Comparison of ENCODE assay signal across 22 mouse cellular contexts in genomic region chr11:4232644-4233043, GRCm38 (mm10). TPM values are rescaled to one million over a fixed set of nuclear protein-coding genes. Genes with fewer than 3 reads are reported as not detected.
DNase-seq lines count a peak whose midpoint lies in the region; ATAC-seq and TF ChIP-seq lines count a peak whose summit lies in the region.
"Had no signal": no experiment of that assay in that cellular context is flagged by ENCODE, and none has a peak within 500 bp of the region (broad histone marks: within the 10 kb centered on the region; RNA-seq: fewer than 3 reads in every experiment).

No protein-coding gene starts in this region.

- peak; percentile 64 for ATAC-seq in heart, postnatal 0 days (ENCODE audit: insufficient read depth, low read depth)
- peak; percentile 51 for ATAC-seq in megakaryocyte progenitor cell, adult 5-6 weeks (replicated peaks; ENCODE audit: poor library complexity)
- ATAC-seq in forebrain, embryonic 14.5 days: no peak

- peaks cover 10% of the 10 kb centered on the region; the same call in 1 of the 2 replicates for H3K4me1 ChIP-seq in bone marrow, adult 2 months (ENCODE audit: control insufficient read depth, insufficient read depth, low read length)
- no peaks in the 10 kb centered on the region; the same call in 1 of the 2 replicates for H3K4me1 ChIP-seq in heart, postnatal 0 days (ENCODE audit: control insufficient read depth, insufficient read depth)
- H3K4me1 ChIP-seq in forebrain, embryonic 10.5 days: peaks cover 12% of the 10 kb centered on the region
- no peaks in the 10 kb centered on the region for H3K4me1 ChIP-seq in forebrain, embryonic 14.5 days (ENCODE audit: control insufficient read depth, insufficient read depth, low read length)
- H3K4me1 ChIP-seq: embryonic facial prominence, embryonic 13.5 days; neural tube, embryonic 13.5 days had no signal

- TF ChIP-seq EP300 in heart, postnatal 0 days (IDR thresholded peaks at IDR 0.05; ENCODE audit: low read depth): no peak

- DNase-seq in layer of hippocampus, adult 11-12 months (ENCODE audit: low spot score): peak; percentile 48
- DNase-seq in layer of hippocampus, postnatal 25 days (ENCODE audit: extremely low spot score in 1 of 2, low spot score in 1 of 2): no peak
- peak; percentile 36 for DNase-seq in heart, postnatal 0 days (ENCODE audit: low spot score)
- no peak for DNase-seq in adrenal gland, adult 18-20 months (ENCODE audit: low spot score in 2 of 2)
- DNase-seq in forebrain, embryonic 10.5 days (ENCODE audit: extremely low spot score, low spot score): no peak
- no peak for DNase-seq in forebrain, embryonic 14.5 days (ENCODE audit: low spot score)
- DNase-seq: cerebellum, postnatal 36 days; left cerebral cortex, postnatal 4 days; lung, adult 2 months; midbrain, embryonic 14.5 days; thymus, postnatal 14 days had no signal

- H3K27me3 ChIP-seq in heart, postnatal 0 days (ENCODE audit: control insufficient read depth, insufficient read depth, low read length): no peaks in the 10 kb centered on the region
- no peaks in the 10 kb centered on the region for H3K27me3 ChIP-seq in forebrain, embryonic 10.5 days (ENCODE audit: poor library complexity, severe bottlenecking)
- H3K27me3 ChIP-seq in forebrain, embryonic 14.5 days (replicated peaks; ENCODE audit: control insufficient read depth, insufficient read depth, low read length): no peaks in the 10 kb centered on the region
- H3K27me3 ChIP-seq: embryonic facial prominence, embryonic 13.5 days; neural tube, embryonic 13.5 days had no signal

- no peak overlapping the region for H3K4me2 ChIP-seq in heart, postnatal 0 days (ENCODE audit: low read depth, low read length)
- H3K4me2 ChIP-seq in forebrain, embryonic 14.5 days (ENCODE audit: low read length): no peak overlapping the region
- H3K4me2 ChIP-seq: embryonic facial prominence, embryonic 13.5 days; neural tube, embryonic 13.5 days had no signal

- no peaks in the 10 kb centered on the region for H3K36me3 ChIP-seq in heart, postnatal 0 days (replicated peaks; ENCODE audit: control insufficient read depth, insufficient read depth, low read length)
- H3K36me3 ChIP-seq in forebrain, embryonic 10.5 days (replicated peaks): no peaks in the 10 kb centered on the region
- H3K36me3 ChIP-seq in forebrain, embryonic 14.5 days (ENCODE audit: control insufficient read depth, insufficient read depth, low read length): no peaks in the 10 kb centered on the region
- H3K36me3 ChIP-seq: embryonic facial prominence, embryonic 13.5 days; neural tube, embryonic 13.5 days had no signal

- no peaks in the 10 kb centered on the region for H3K9me3 ChIP-seq in heart, postnatal 0 days (replicated peaks; ENCODE audit: control insufficient read depth, low read length)
- no peaks in the 10 kb centered on the region for H3K9me3 ChIP-seq in forebrain, embryonic 10.5 days
- H3K9me3 ChIP-seq in forebrain, embryonic 14.5 days (replicated peaks; ENCODE audit: control insufficient read depth, low read length): no peaks in the 10 kb centered on the region
- H3K9me3 ChIP-seq: embryonic facial prominence, embryonic 13.5 days; neural tube, embryonic 13.5 days had no signal

- no peak overlapping the region for H3K9ac ChIP-seq in heart, postnatal 0 days (replicated peaks; ENCODE audit: low read depth, low read length)
- no peak overlapping the region for H3K9ac ChIP-seq in forebrain, embryonic 14.5 days (ENCODE audit: low read length)
- H3K9ac ChIP-seq: embryonic facial prominence, embryonic 13.5 days; neural tube, embryonic 13.5 days had no signal

- no peak overlapping the region for H3K4me3 ChIP-seq in bone marrow, adult 2 months (replicated peaks; ENCODE audit: control insufficient read depth, low read depth, low read length)
- no peak overlapping the region for H3K4me3 ChIP-seq in heart, postnatal 0 days (ENCODE audit: low read depth, low read length)
- H3K4me3 ChIP-seq in forebrain, embryonic 10.5 days: no peak overlapping the region
- no peak overlapping the region for H3K4me3 ChIP-seq in forebrain, embryonic 14.5 days (ENCODE audit: low read depth, low read length)
- H3K4me3 ChIP-seq: embryonic facial prominence, embryonic 13.5 days; neural tube, embryonic 13.5 days had no signal

- no peak for TF ChIP-seq POLR2A in bone marrow, adult 2 months (IDR thresholded peaks at IDR 0.05; ENCODE audit: borderline replicate concordance, control insufficient read depth, low read depth, low read length)

- WGBS in bone marrow, adult 2 months: 32% methylated on average over 12 of the region's 12 CpGs
- WGBS in heart, postnatal 0 days: 34% methylated on average over 12 of the region's 12 CpGs
- WGBS in forebrain, embryonic 10.5 days: 70% methylated on average over 12 of the region's 12 CpGs
- 73% methylated on average over 12 of the region's 12 CpGs for WGBS in forebrain, embryonic 14.5 days

- H3K27ac ChIP-seq in bone marrow, adult 2 months (ENCODE audit: control insufficient read depth, insufficient read depth, low read depth, low read length, poor library complexity): peak overlapping the region; percentile 68
- H3K27ac ChIP-seq in heart, postnatal 0 days (ENCODE audit: low read depth): no peak overlapping the region
- no peak overlapping the region for H3K27ac ChIP-seq in forebrain, embryonic 10.5 days
- H3K27ac ChIP-seq in forebrain, embryonic 14.5 days (ENCODE audit: low read depth, low read length): no peak overlapping the region
- H3K27ac ChIP-seq: embryonic facial prominence, embryonic 13.5 days; neural tube, embryonic 13.5 days had no signal

- TF ChIP-seq CTCF in bone marrow, adult 2 months (IDR thresholded peaks at IDR 0.05; ENCODE audit: control insufficient read depth, insufficient read depth, low read length): no peak
- TF ChIP-seq CTCF in heart, postnatal 0 days (IDR thresholded peaks at IDR 0.05; ENCODE audit: low read depth): no peak

RNA-seq across cellular contexts. Expression of gene Osm, which starts 3.6 kb away (rescaled TPM):
- under 1 TPM in 1 of 2 experiments, not detected in 1; 0.12 TPM for total RNA-seq in layer of hippocampus, postnatal 25 days (2021)
- 2.2 and 5.1 TPM in 2 replicates for polyA plus RNA-seq in bone marrow, adult 2 months (2011; ENCODE audit: insufficient read depth, insufficient read length, low replicate concordance, missing spikeins)
- total RNA-seq in heart, postnatal 0 days (2014; rRNA removed; ENCODE audit: low replicate concordance): 0.84 TPM in 1 of 2 replicates, not detected in the other
- polyA plus RNA-seq in heart, postnatal 0 days (2015; fragmentation: Nextera tagmentation; extraction: Ambion mirVana): 0.10 TPM in 1 of 2 replicates, not detected in the other
- total RNA-seq in megakaryocyte progenitor cell, adult 5-6 weeks (2015): 11.4 and 20.2 TPM in 2 replicates
- 8.4 and 26.8 TPM in 2 replicates for total RNA-seq in megakaryocyte progenitor cell, adult 5-6 weeks (2017)
- total RNA-seq in adrenal gland, adult 18-20 months (2021): under 1 TPM in 1 of 2 experiments, not detected in 1; 0.16 TPM
- polyA plus RNA-seq in forebrain, embryonic 10.5 days (2016; fragmentation: Nextera tagmentation; extraction: Ambion mirVana): 0.06 TPM in 1 of 2 replicates, not detected in the other
- 0.14 TPM in 1 of 2 replicates, not detected in the other for polyA plus RNA-seq in forebrain, embryonic 14.5 days (2014; fragmentation: Nextera tagmentation; extraction: Ambion mirVana)
- total RNA-seq: gastrocnemius, adult 18-20 months; heart, postnatal 36 days; layer of hippocampus, postnatal 10 days had no signal
- polyA plus RNA-seq: embryonic facial prominence, embryonic 13.5 days; forebrain, embryonic 11.5 days; intestine, embryonic 14.5 days; kidney, embryonic 16.5 days; neural tube, embryonic 13.5 days; stomach, embryonic 14.5 days had no signal

RNA-seq across cellular contexts. Expression of gene Castor1, which starts 14.6 kb away (rescaled TPM):
- 1 to 10 TPM; 6.0 to 6.1 TPM for total RNA-seq in layer of hippocampus, postnatal 25 days (2021)
- 2.6 TPM in 1 of 2 replicates, not detected in the other for polyA plus RNA-seq in bone marrow, adult 2 months (2011; ENCODE audit: insufficient read depth, insufficient read length, low replicate concordance, missing spikeins)
- 25.1 and 32.6 TPM in 2 replicates for total RNA-seq in heart, postnatal 0 days (2014; rRNA removed; ENCODE audit: low replicate concordance)
- 8.1 and 8.4 TPM in 2 replicates for polyA plus RNA-seq in heart, postnatal 0 days (2015; fragmentation: Nextera tagmentation; extraction: Ambion mirVana)
- total RNA-seq in megakaryocyte progenitor cell, adult 5-6 weeks (2015): 0.59 and 0.61 TPM in 2 replicates
- total RNA-seq in megakaryocyte progenitor cell, adult 5-6 weeks (2017): 0.42 and 0.47 TPM in 2 replicates
- total RNA-seq in adrenal gland, adult 18-20 months (2021): 1 to 10 TPM; 3.0 to 5.1 TPM
- 1.9 and 2.6 TPM in 2 replicates for polyA plus RNA-seq in forebrain, embryonic 10.5 days (2016; fragmentation: Nextera tagmentation; extraction: Ambion mirVana)
- polyA plus RNA-seq in forebrain, embryonic 14.5 days (2014; fragmentation: Nextera tagmentation; extraction: Ambion mirVana): 1.6 and 1.8 TPM in 2 replicates

RNA-seq across cellular contexts. Expression of gene Lif, which starts 24.7 kb away (rescaled TPM):
- total RNA-seq in layer of hippocampus, postnatal 25 days (2021): 1 to 10 TPM; 1.3 to 2.1 TPM
- polyA plus RNA-seq in bone marrow, adult 2 months (2011; ENCODE audit: insufficient read depth, insufficient read length, low replicate concordance, missing spikeins): 0.70 TPM in 1 of 2 replicates, not detected in the other
- total RNA-seq in heart, postnatal 0 days (2014; rRNA removed; ENCODE audit: low replicate concordance): 0.54 and 0.73 TPM in 2 replicates
- polyA plus RNA-seq in heart, postnatal 0 days (2015; fragmentation: Nextera tagmentation; extraction: Ambion mirVana): 0.32 and 0.71 TPM in 2 replicates
- 0.12 and 1.4 TPM in 2 replicates for total RNA-seq in megakaryocyte progenitor cell, adult 5-6 weeks (2015)
- 0.20 and 0.37 TPM in 2 replicates for total RNA-seq in megakaryocyte progenitor cell, adult 5-6 weeks (2017)
- under 1 TPM; 0.07 to 0.86 TPM for total RNA-seq in adrenal gland, adult 18-20 months (2021)
- polyA plus RNA-seq in forebrain, embryonic 10.5 days (2016; fragmentation: Nextera tagmentation; extraction: Ambion mirVana): 0.11 TPM in 1 of 2 replicates, not detected in the other
- polyA plus RNA-seq in forebrain, embryonic 14.5 days (2014; fragmentation: Nextera tagmentation; extraction: Ambion mirVana): not detected in 2 replicates
- polyA plus RNA-seq: forebrain, embryonic 11.5 days; midbrain, embryonic 14.5 days; neural tube, embryonic 13.5 days had no signal

RNA-seq across cellular contexts. Expression of gene Tbc1d10a, which starts 46.1 kb away (rescaled TPM):
- total RNA-seq in layer of hippocampus, postnatal 25 days (2021): 10 to 100 TPM; 29.2 to 32.7 TPM
- 5.2 and 13.5 TPM in 2 replicates for polyA plus RNA-seq in bone marrow, adult 2 months (2011; ENCODE audit: insufficient read depth, insufficient read length, low replicate concordance, missing spikeins)
- total RNA-seq in heart, postnatal 0 days (2014; rRNA removed; ENCODE audit: low replicate concordance): 17.5 and 31.3 TPM in 2 replicates
- 10.9 and 11.4 TPM in 2 replicates for polyA plus RNA-seq in heart, postnatal 0 days (2015; fragmentation: Nextera tagmentation; extraction: Ambion mirVana)
- total RNA-seq in megakaryocyte progenitor cell, adult 5-6 weeks (2015): 1.9 and 2.7 TPM in 2 replicates
- 4.3 and 8.0 TPM in 2 replicates for total RNA-seq in megakaryocyte progenitor cell, adult 5-6 weeks (2017)
- 10 to 100 TPM; 14.8 to 23.3 TPM for total RNA-seq in adrenal gland, adult 18-20 months (2021)
- polyA plus RNA-seq in forebrain, embryonic 10.5 days (2016; fragmentation: Nextera tagmentation; extraction: Ambion mirVana): 24.4 and 25.4 TPM in 2 replicates
- polyA plus RNA-seq in forebrain, embryonic 14.5 days (2014; fragmentation: Nextera tagmentation; extraction: Ambion mirVana): 13.3 and 18.3 TPM in 2 replicates

Comparison
In these comparisons a context has a peak if more than half of its experiments do, and no peak if none do; other contexts are left out.
1. DNase-seq: peak in layer of hippocampus, adult 11-12 months (single experiment) and heart, postnatal 0 days (single experiment); none in layer of hippocampus, postnatal 25 days (0 of 2), adrenal gland, adult 18-20 months (0 of 2), forebrain, embryonic 10.5 days (single experiment) and forebrain, embryonic 14.5 days (single experiment).